Mouse (Mus musculus) layer of hippocampus, postnatal 10 days (tissue): Measurements from ENCODE around the gene Lpar2. TPM values are rescaled to one million over a fixed set of nuclear protein-coding genes. Genes with fewer than 3 reads are reported as not detected.
A peak's percentile ranks its signal among the peaks of the same experiment; 100 is the strongest.

Experiments used
- DNase-seq, 2 experiments: peaks; one replicate each; pipeline ENCODE4 v3.0.0; 2021; ENCODE audit warnings: low spot score in 2 of 2
- total RNA-seq, 2 experiments: library from RNA; stranded (reverse); gene quantifications; 2 replicates each; pipeline ENCODE4 v1.2.3; 2021

Lpar2 gene
- total RNA-seq, 2 experiments from 2014 or later, result 1.7 to 1.9 TPM

- no peak for DNase-seq
These were observed 41.3 kb downstream of the Lpar2 start for GRCm38 (mm10) chr8:69863387-69864020.

GRCm38 (mm10) chr8:69864180-69864579 lies 42.0 kb downstream of the Lpar2 start:
- DNase-seq, result no peak

GRCm38 (mm10) chr8:69867696-69868326 lies 45.6 kb downstream of the Lpar2 start:
- DNase-seq, result no peak

- no peak for DNase-seq
These were observed 48.0 kb downstream of the Lpar2 start for GRCm38 (mm10) chr8:69870003-69870765.

GRCm38 (mm10) chr8:69870907-69871306 lies 48.7 kb downstream of the Lpar2 start:
- DNase-seq, result no peak

- peak; percentile 79 to 83 for DNase-seq
These were observed 51.9 kb downstream of the Lpar2 start for GRCm38 (mm10) chr8:69874155-69874554.

- no peak for DNase-seq
These were observed 52.4 kb downstream of the Lpar2 start for GRCm38 (mm10) chr8:69874654-69875053.

- no peak for DNase-seq
These were observed 53.9 kb downstream of the Lpar2 start for GRCm38 (mm10) chr8:69876097-69876496.

- DNase-seq, result no peak
These were observed 54.7 kb downstream of the Lpar2 start for GRCm38 (mm10) chr8:69876967-69877366.

- no peak for DNase-seq
These were observed 55.2 kb downstream of the Lpar2 start for GRCm38 (mm10) chr8:69877396-69877795.

- DNase-seq, result no peak
These were observed 55.8 kb downstream of the Lpar2 start for GRCm38 (mm10) chr8:69877992-69878391.

- DNase-seq, result no peak
These were observed 57.4 kb downstream of the Lpar2 start for GRCm38 (mm10) chr8:69879678-69880077.

Other genes starting within 250 kb of the Lpar2 start
- 10 to 100 TPM; 17.1 to 17.6 TPM for gene Zfp868, start 196.9 kb upstream of the Lpar2 start, total RNA-seq
- gene Zfp964, start 167.9 kb upstream of the Lpar2 start, total RNA-seq, result 1 to 10 TPM; 3.4 to 3.7 TPM
- 10 to 100 TPM; 17.1 to 20.0 TPM for gene Zfp869, start 111.7 kb upstream of the Lpar2 start, total RNA-seq
- gene Zfp963, start 72.5 kb upstream of the Lpar2 start, total RNA-seq, result 1 to 10 TPM; 4.7 to 6.7 TPM
- under 1 TPM in 1 of 2 experiments, not detected in 1; 0.91 TPM for gene Gm20422, start 47.5 kb upstream of the Lpar2 start, total RNA-seq
- gene Atp13a1, start 31.3 kb upstream of the Lpar2 start, total RNA-seq, result 10 to 100 TPM; 44.9 to 49.6 TPM
- gene Zfp866, start 31.3 kb upstream of the Lpar2 start, total RNA-seq, result 10 to 100 TPM; 30.8 to 32.6 TPM
- gene Gmip, start 13.8 kb upstream of the Lpar2 start, total RNA-seq, result 10 to 100 TPM; 27.0 to 41.3 TPM
- gene Pbx4, start 10.1 kb downstream of the Lpar2 start, total RNA-seq, result 10 to 100 TPM; 18.8 to 25.4 TPM
- gene Cilp2, start 65.3 kb downstream of the Lpar2 start, total RNA-seq, result 1 to 10 TPM; 2.5 to 2.8 TPM
- gene Tssk6, start 79.8 kb downstream of the Lpar2 start, total RNA-seq, result under 1 TPM; 0.49 to 0.62 TPM
- 100 to 1,000 TPM; 137 to 147 TPM for gene Ndufa13, start 80.1 kb downstream of the Lpar2 start, total RNA-seq
- gene Yjefn3, start 80.3 kb downstream of the Lpar2 start, total RNA-seq, result 10 to 100 TPM; 11.8 to 14.1 TPM
- gene Gatad2a, start 174.0 kb downstream of the Lpar2 start, total RNA-seq, result 10 to 100 TPM; 40.9 to 43.3 TPM
- gene Mau2, start 220.3 kb downstream of the Lpar2 start, total RNA-seq, result 10 to 100 TPM; 73.4 to 74.8 TPM
- gene Sugp1, start 220.4 kb downstream of the Lpar2 start, total RNA-seq, result 10 to 100 TPM; 50.0 to 54.7 TPM